Mouse (Mus musculus) bone marrow, adult 2 months (tissue): ENCODE data around the gene Muc13. TPM values are rescaled to one million over a fixed set of nuclear protein-coding genes. Genes with fewer than 3 reads are reported as not detected.
A peak's percentile ranks its signal among the peaks of the same experiment; 100 is the strongest.

ENCODE experiments used
- H3K27ac ChIP-seq: fragments of 200-500 bp; 2 replicates; pipeline ENCODE4 v1.5.1; 2012; ENCODE audit warnings: low read depth, mild to moderate bottlenecking, control low read depth, inconsistent platforms, low read length; ENCODE audit not compliant: control insufficient read depth, poor library complexity, insufficient read depth
- H3K4me1 ChIP-seq: fragments of 200-500 bp; 2 replicates; pipeline ENCODE4 v1.6.1; 2011; ENCODE audit warnings: low read length; ENCODE audit not compliant: control insufficient read depth, insufficient read depth
- H3K4me3 ChIP-seq: fragments of 200-500 bp; replicated peaks from 2 replicates; pipeline ENCODE3; 2011; ENCODE audit warnings: mild to moderate bottlenecking, low read depth, low read length, control low read depth; ENCODE audit not compliant: control insufficient read depth
- CTCF ChIP-seq: fragments of 200-500 bp; IDR thresholded peaks from 2 replicates; pipeline ENCODE4 v1.5.1; 2011; ENCODE audit warnings: low read length, control low read depth; ENCODE audit not compliant: control insufficient read depth, insufficient read depth
- POLR2A ChIP-seq: fragments of 200-500 bp; IDR thresholded peaks from 2 replicates; pipeline ENCODE4 v1.6.1; 2011; ENCODE audit warnings: low read depth, mild to moderate bottlenecking, control low read depth, low read length, borderline replicate concordance; ENCODE audit not compliant: control insufficient read depth
- WGBS: fragments of 180-500 bp; shearing (Covaris S2); methylation state at CpG from one replicate; pipeline ENCODE4 v1.1.7; 2018; 5-methylcytosine and 5-hydroxymethylcytosine counted together
- polyA plus RNA-seq: library from polyadenylated mRNA; stranded (reverse); fragments of >200 nt; gene quantifications from 2 replicates; pipeline ENCODE4 v1.2.4, GENCODE M21; 2011; ENCODE audit warnings: low replicate concordance; ENCODE audit not compliant: missing spikeins, insufficient read depth, insufficient read length

Gene Muc13
- polyA plus RNA-seq, 1 experiment: 6.4 TPM

GRCm38 (mm10) chr16:33764501-33765193, 29.2 kb upstream of the Muc13 start:
- Histone ChIP-seq H3K27ac (no peak overlapping the region), H3K4me1 (peaks cover 4% of the 10 kb centered on the region), H3K4me3 (no peak overlapping the region)
- 70% methylated on average over 12 of the region's 12 CpGs for WGBS
- TF ChIP-seq CTCF (no peak), POLR2A (no peak)

- WGBS: 77% methylated on average over 2 of the region's 2 CpGs
- Histone ChIP-seq H3K4me1 (peaks cover 6% of the 10 kb centered on the region), H3K27ac (no peak overlapping the region), H3K4me3 (no peak overlapping the region)
- no peak for TF ChIP-seq CTCF
- no peak for TF ChIP-seq POLR2A
Observed at GRCm38 (mm10) chr16:33765477-33765876, 28.4 kb upstream of the Muc13 start.

GRCm38 (mm10) chr16:33766309-33766708, 27.5 kb upstream of the Muc13 start:
- WGBS: 83% methylated on average over 12 of the region's 12 CpGs
- TF ChIP-seq CTCF (no peak), POLR2A (no peak)
- H3K4me3 ChIP-seq: no peak overlapping the region
- H3K27ac ChIP-seq: no peak overlapping the region
- peaks cover 6% of the 10 kb centered on the region for H3K4me1 ChIP-seq

- Histone ChIP-seq H3K4me3 (no peak overlapping the region), H3K4me1 (peaks cover 6% of the 10 kb centered on the region), H3K27ac (no peak overlapping the region)
- 87% methylated on average over 15 of the region's 15 CpGs for WGBS
- TF ChIP-seq POLR2A (no peak), CTCF (no peak)
Observed at GRCm38 (mm10) chr16:33766757-33767156, 27.1 kb upstream of the Muc13 start.

DNA sequence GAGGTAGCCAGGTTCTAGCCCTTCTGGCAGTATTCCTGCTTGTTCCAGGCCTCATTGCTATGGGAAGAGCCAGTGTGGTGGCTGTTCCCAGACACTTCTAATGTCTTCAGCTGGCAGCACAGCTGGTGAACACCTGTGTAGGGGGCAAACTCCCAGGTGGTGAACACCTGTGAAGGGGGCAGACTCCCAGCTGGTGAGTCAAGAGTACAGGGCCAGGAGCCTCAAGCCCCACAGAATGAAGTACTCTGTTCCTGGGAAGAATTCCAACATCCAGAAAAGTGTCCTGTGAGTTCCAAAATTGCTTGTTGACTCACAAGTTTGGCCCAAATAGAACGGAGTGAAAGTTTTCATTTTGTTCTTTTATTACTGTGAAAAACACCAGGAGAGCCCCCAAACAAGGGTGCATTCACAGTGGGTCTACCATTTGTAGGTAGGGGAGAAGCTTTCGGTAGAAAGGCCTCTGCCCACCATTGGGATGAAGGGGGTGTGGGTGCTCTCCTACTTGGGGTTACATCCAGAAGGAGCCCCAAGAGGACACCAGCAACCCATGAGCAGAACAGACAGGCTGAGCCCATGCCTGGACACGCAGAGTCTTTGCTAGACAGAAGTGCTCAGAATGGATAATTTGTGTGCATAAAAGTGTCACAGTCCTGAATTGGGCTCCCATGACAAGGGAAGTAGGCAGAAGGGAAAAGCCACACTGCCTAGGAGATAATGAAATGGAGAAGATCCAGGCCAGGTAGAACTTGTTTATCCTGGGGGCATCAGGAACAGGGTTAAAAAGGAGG, 25.2 kb upstream of the Muc13 start:
- Histone ChIP-seq H3K4me1 (peaks cover 6% of the 10 kb centered on the region), H3K4me3 (no peak overlapping the region), H3K27ac (no peak overlapping the region)
- no peak for TF ChIP-seq CTCF
- no peak for TF ChIP-seq POLR2A
- 80% methylated on average over 3 of the region's 3 CpGs for WGBS

GRCm38 (mm10) chr16:33769848-33770247, 24.0 kb upstream of the Muc13 start:
- no peak for TF ChIP-seq POLR2A
- TF ChIP-seq CTCF: no peak
- Histone ChIP-seq H3K4me1 (peaks cover 6% of the 10 kb centered on the region), H3K4me3 (no peak overlapping the region), H3K27ac (peak overlapping the region; percentile 48)
- 2% methylated on average over 7 of the region's 7 CpGs for WGBS

DNA sequence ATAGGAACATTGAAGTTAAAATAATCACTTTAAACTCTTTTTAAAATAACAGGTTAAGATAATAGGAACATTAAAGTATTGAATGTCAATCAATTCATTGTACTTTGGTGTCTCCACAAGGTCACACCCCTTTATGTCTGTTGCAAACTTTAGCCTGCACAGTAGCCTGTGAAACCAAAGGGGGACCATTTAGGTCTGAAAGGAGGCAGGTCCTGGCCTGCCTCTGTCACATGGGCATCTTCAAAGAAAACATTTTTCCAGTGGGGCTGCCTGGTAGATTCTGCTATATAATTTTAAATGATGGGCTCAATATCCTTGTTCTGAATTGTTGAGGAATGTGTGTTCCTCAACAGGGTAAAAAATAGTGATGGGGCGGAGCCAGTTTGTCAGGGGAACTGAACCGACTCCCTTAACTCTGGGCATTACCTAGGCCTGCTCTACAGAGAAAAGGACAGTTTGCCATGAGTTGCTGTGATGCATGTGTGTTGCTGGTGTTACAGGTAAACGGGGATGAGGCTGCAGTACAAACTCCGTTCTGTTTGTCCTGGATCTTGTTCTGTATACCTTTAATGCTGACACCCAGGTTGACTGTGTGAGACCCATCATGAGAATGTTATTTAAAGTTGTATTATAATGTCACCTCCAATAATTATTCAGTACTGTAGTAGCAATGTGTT, 22.9 kb upstream of the Muc13 start:
- H3K4me3 ChIP-seq: no peak overlapping the region
- TF ChIP-seq CTCF: no peak
- no peak for TF ChIP-seq POLR2A
- H3K27ac ChIP-seq: no peak overlapping the region
- 77% methylated on average over 4 of the region's 4 CpGs for WGBS
- peaks cover 5% of the 10 kb centered on the region for H3K4me1 ChIP-seq

DNA sequence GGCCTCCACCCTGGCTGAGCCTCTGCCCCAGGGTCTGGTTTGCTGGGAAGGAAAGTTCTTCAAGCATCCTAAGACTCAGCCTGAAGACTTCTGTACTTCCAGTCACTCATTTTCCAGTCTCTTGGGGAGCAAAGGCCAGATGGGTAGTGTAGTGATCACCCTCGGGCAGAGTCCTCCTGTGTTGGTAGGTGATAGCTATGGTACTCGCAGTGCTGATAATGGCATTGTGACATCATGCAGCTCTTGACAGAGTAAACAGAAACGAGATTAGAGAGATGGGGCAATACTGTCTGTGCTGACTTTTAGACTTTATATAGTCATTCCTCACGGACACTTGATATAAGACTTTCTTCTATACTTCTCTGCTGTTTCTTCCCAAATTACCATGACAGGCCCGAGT, 21.0 kb upstream of the Muc13 start:
- Histone ChIP-seq H3K4me1 (peaks cover 5% of the 10 kb centered on the region), H3K27ac (no peak overlapping the region), H3K4me3 (no peak overlapping the region)
- 55% methylated on average over 5 of the region's 5 CpGs for WGBS
- no peak for TF ChIP-seq CTCF
